Mouse (Mus musculus) megakaryocyte, embryonic 14.5 days (primary cell): ENCODE data around the gene Kdsr.

Experiments
- FLI1 ChIP-seq: IDR thresholded peaks from 2 replicates; pipeline ENCODE4 v1.6.1; 2012; ENCODE audit warnings: low read length, inconsistent platforms, mixed read lengths
- GATA1 ChIP-seq: IDR thresholded peaks from 3 replicates; pipeline ENCODE4 v1.6.1; 2012; ENCODE audit warnings: mixed read lengths, low read length, inconsistent platforms, borderline replicate concordance

- TF ChIP-seq GATA1 (no peak), FLI1 (no peak)
Measured at GRCm38 (mm10) chr1:106700520-106701114, 58.9 kb downstream of the Kdsr start.
